Mouse (Mus musculus) embryonic fibroblast, embryonic 13.5 days (primary cell): ENCODE data around the gene Cdh23.

Experiments
- CTCF ChIP-seq: IDR thresholded peaks from 2 replicates; pipeline ENCODE4 v1.5.1; 2011; ENCODE audit warnings: mild to moderate bottlenecking, control low read depth, low read length, moderate library complexity, borderline replicate concordance; ENCODE audit not compliant: insufficient read depth
- POLR2A ChIP-seq: IDR thresholded peaks from 2 replicates; pipeline ENCODE4 v1.6.1; 2011; ENCODE audit warnings: low read depth, mild to moderate bottlenecking, control low read depth, low read length, moderate library complexity

DNA sequence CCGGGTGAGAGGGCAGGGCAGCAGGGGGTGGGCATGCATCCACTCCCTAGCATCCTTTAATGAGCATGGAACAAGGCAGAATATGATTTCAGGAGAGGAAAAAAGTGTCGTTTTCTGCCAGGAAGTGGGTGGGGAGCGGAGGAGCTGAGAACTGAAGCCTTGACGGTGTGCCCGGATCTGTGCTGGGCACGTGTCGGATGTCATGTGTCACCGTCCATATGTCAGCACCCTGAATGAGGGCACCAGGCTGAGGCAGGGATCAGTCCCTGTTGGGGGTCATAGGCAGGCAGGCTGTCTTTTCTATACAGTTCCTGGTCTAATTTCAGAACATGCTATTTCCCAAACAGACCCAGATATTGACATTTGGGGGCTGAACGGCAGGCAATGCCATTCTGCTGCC lies 61.9 kb downstream of the Cdh23 start:
- TF ChIP-seq POLR2A (no peak), CTCF (no peak)
